Mouse (Mus musculus): ENCODE results near the gene Pbld2. TPM values are rescaled to one million over a fixed set of nuclear protein-coding genes. Genes with fewer than 3 reads are reported as not detected.

Pbld2 gene
- 5.0 and 6.1 TPM in 2 replicates for polyA plus RNA-seq (2015; fragmentation: Nextera tagmentation; extraction: Ambion mirVana)

DNA sequence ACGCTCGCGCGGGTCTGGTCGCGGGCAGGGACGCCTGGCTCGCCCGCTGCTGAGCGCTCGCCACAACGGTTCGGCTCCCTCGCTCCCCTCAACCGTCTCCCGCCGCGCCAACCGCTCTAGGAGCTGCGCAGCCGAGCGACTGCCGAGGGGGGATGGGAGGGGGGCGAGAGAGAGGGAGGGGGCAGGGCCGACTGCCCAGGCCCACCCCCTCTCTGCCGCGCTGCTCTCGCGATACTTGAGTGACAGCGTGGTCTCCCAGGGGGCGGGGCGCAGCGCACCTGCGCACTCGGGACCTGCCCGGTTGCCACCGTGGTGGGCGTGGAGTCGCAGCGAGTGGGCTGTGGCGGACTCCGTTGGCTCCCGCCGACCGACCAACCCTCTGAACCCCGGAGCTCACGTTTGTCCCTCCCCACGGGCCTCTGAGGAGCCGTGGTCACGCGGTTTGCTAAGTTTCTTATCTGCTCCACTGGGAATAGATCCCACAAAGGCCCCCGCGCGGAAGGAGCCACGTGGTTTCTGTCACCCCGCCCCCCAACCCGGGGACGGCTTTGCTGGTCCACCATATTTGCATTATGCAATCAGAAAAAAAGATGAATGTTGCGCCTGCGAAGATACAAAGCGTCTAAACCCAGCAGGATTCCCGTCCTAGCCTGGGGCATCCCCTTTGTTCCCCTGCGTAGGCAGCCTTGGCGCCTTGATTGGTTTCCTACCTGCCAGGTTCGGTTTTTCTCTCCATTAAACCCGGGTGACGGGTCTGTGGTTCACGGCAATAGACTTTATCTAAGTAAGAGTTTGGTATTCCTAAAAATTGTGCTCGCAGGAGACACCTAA is at the start of gene Pbld2, which contains the start of gene Hnrnph3:
TSS of gene Pbld2 (plus strand) at position 567 of the 831 bp plus-strand sequence.
TSS of gene Hnrnph3 (minus strand) at position 469 of the 831 bp plus-strand sequence.
- peaks cover 41% of the 10 kb centered on the region for H3K4me1 ChIP-seq (ENCODE audit: insufficient read depth, low read length)
- peak within 1 kb of the TSS; percentile 96 for H3K4me3 ChIP-seq (ENCODE audit: low read length)
- peak within 1 kb of the TSS; percentile 78 for H3K4me2 ChIP-seq (replicated peaks; ENCODE audit: low read depth, low read length)
- peak within 1 kb of the TSS; percentile 100 for H3K9ac ChIP-seq (replicated peaks; ENCODE audit: low read length)
- H3K9me3 ChIP-seq (ENCODE audit: low read length) = no peaks in the 10 kb centered on the region
- WGBS = under 1% methylated on average over 52 of the region's 69 CpGs
- ATAC-seq (ENCODE audit: low FRiP score, low TSS enrichment) = peak; percentile 96
- H3K36me3 ChIP-seq (ENCODE audit: insufficient read depth, low read length) = no peaks in the 10 kb centered on the region
- no peaks in the 10 kb centered on the region for H3K27me3 ChIP-seq (ENCODE audit: insufficient read depth, low read length)
- H3K27ac ChIP-seq (ENCODE audit: low read length) = peak within 1 kb of the TSS; percentile 100

DNA sequence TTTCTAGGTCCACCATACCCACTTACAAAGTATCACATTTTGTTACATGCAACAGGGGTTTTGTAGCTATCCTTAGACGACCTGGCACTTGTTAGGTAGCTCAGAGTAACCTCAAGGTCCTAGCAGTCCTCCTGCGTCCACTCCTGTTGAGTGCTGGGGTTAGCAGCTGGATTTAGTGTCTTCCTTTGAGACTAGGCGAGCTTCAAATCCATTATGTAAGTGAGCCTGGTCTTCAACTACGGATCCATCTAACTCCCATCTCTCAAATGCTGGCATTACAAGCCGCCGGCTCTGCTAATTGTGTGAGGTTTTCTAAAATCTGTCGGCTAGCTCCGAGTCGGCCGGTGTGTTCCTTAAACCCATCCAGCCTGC is 44.5 kb upstream of the Pbld2 start:
- H3K4me2 ChIP-seq (replicated peaks; ENCODE audit: low read depth, low read length) = peak overlapping the region; percentile 75
- H3K27ac ChIP-seq (ENCODE audit: low read length) = no peak overlapping the region
- H3K27me3 ChIP-seq (ENCODE audit: insufficient read depth, low read length) = no peaks in the 10 kb centered on the region
- 8% methylated on average over 10 of the region's 10 CpGs for WGBS
- H3K36me3 ChIP-seq (ENCODE audit: insufficient read depth, low read length) = peaks cover 12% of the 10 kb centered on the region
- peak overlapping the region; percentile 96 for H3K4me3 ChIP-seq (ENCODE audit: low read length)
- H3K9me3 ChIP-seq (ENCODE audit: low read length) = no peaks in the 10 kb centered on the region
- peaks cover 8% of the 10 kb centered on the region; the same call in 1 of the 2 replicates for H3K4me1 ChIP-seq (ENCODE audit: insufficient read depth, low read length)
- ATAC-seq (ENCODE audit: low FRiP score, low TSS enrichment) = no peak
- H3K9ac ChIP-seq (replicated peaks; ENCODE audit: low read length) = peak overlapping the region; percentile 92; the same call in 1 of the 2 replicates

DNA sequence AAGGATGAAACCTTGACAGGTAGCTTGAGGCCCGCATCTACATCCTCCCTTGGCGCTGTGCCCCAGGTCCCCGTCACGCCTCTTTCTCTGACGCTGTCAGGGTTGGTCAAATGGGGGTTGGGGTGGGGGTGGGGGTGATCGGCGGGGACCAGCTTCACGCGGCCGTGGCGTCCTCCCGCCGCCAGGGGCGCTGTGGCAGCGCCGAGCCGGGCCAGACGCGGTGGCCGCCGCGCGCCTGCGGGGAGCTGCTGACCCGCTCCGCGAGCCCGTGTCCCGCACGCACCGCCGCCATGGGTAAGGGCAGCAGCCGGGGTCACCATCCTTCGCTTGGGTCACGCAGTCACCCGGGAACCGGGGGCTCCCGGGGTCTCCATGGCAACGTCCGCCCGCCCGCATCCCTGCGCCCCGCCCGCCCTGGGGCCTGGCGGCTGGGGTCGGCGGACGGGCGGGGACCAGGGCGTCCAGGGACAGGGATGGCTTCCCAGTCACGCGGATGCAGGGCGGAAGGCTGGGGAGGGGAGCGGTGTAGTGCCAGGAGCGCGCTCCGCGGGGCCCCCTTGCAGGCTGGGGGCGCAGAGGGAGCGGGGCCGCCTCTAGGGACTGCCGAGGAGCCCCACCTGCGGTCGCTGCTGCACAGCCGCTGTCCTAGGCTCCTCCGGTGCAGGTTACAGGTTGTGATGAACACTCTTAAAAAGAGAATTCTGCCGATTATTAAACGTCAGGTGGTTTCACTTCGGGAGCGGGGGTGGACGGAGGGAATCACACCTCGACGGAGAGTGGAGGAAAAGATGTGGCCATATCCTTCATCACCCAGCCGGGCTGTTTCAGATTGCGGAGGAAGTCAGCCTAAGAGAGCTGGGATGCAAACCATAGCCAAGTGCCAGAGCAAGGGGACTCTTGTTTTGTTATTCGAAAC is 43.8 kb upstream of the Pbld2 start, which contains the start of gene Rufy2:
TSS of gene Rufy2 (plus strand) at position 185 of the 916 bp plus-strand sequence.
- no peaks in the 10 kb centered on the region for H3K9me3 ChIP-seq (ENCODE audit: low read length)
- peaks cover 8% of the 10 kb centered on the region; the same call in 1 of the 2 replicates for H3K4me1 ChIP-seq (ENCODE audit: insufficient read depth, low read length)
- peak within 1 kb of the TSS; percentile 73 for H3K27ac ChIP-seq (ENCODE audit: low read length)
- peak within 1 kb of the TSS; percentile 92 for H3K9ac ChIP-seq (replicated peaks; ENCODE audit: low read length)
- peak within 1 kb of the TSS; percentile 96 for H3K4me3 ChIP-seq (ENCODE audit: low read length)
- ATAC-seq (ENCODE audit: low FRiP score, low TSS enrichment) = peak; percentile 95
- 1% methylated on average over 67 of the region's 77 CpGs for WGBS
- H3K4me2 ChIP-seq (replicated peaks; ENCODE audit: low read depth, low read length) = peak within 1 kb of the TSS; percentile 75
- no peaks in the 10 kb centered on the region for H3K27me3 ChIP-seq (ENCODE audit: insufficient read depth, low read length)
- peaks cover 17% of the 10 kb centered on the region for H3K36me3 ChIP-seq (ENCODE audit: insufficient read depth, low read length)

DNA sequence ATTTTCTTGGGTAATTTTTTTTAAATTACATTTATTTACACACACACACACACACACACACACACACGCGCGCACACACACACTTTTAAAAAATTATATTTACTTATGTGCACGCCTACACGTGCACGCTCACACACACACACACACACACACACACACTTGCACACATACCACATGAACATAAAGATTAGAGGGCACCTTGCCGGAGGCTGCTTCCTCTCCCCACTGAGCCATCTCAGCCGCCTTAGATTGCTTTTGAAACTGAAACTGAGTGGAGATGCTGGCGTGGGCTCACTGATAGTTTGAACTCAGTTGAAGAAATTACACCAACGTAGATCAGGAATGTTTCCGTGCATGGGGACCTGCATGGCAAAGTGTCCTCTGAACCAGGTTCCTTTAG is 40.0 kb upstream of the Pbld2 start:
- 94% methylated on average over 11 of the region's 11 CpGs for WGBS
- no peak overlapping the region for H3K9ac ChIP-seq (replicated peaks; ENCODE audit: low read length)
- H3K27ac ChIP-seq (ENCODE audit: low read length) = no peak overlapping the region
- peaks cover 8% of the 10 kb centered on the region; the same call in 1 of the 2 replicates for H3K4me1 ChIP-seq (ENCODE audit: insufficient read depth, low read length)
- no peak overlapping the region for H3K4me2 ChIP-seq (replicated peaks; ENCODE audit: low read depth, low read length)
- H3K4me3 ChIP-seq (ENCODE audit: low read length) = no peak overlapping the region
- no peak for ATAC-seq (ENCODE audit: low FRiP score, low TSS enrichment)
- peaks cover 25% of the 10 kb centered on the region for H3K36me3 ChIP-seq (ENCODE audit: insufficient read depth, low read length)
- no peaks in the 10 kb centered on the region for H3K9me3 ChIP-seq (ENCODE audit: low read length)
- no peaks in the 10 kb centered on the region for H3K27me3 ChIP-seq (ENCODE audit: insufficient read depth, low read length)

DNA sequence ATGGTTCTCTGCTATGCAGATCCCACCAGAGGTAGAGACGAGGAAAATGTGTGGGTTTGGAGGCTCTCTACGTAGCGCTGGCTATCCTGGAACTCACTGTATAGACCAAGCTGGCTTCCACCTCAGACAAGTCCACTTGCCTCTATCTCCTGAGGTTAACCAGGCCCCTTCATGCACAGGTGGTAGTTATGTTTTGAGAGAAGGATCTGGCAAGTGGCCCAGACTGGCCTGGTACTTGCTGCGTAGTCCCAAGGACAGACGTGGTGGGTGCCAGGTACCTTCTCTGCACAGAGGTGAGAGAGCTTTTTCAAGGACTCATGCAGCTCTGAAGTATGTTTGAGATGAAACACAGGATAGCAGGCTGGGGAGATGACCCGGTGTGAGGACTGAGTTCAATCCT is 39.6 kb upstream of the Pbld2 start:
- WGBS = 95% methylated on average over 6 of the region's 6 CpGs
- Histone ChIP-seq H3K4me2 (replicated peaks; ENCODE audit: low read depth, low read length) (no peak overlapping the region), H3K4me3 (ENCODE audit: low read length) (no peak overlapping the region), H3K9ac (replicated peaks; ENCODE audit: low read length) (no peak overlapping the region), H3K27me3 (ENCODE audit: insufficient read depth, low read length) (no peaks in the 10 kb centered on the region), H3K27ac (ENCODE audit: low read length) (no peak overlapping the region), H3K9me3 (ENCODE audit: low read length) (no peaks in the 10 kb centered on the region), H3K4me1 (ENCODE audit: insufficient read depth, low read length) (peaks cover 8% of the 10 kb centered on the region; the same call in 1 of the 2 replicates), H3K36me3 (ENCODE audit: insufficient read depth, low read length) (peaks cover 29% of the 10 kb centered on the region)
- ATAC-seq (ENCODE audit: low FRiP score, low TSS enrichment) = no peak

DNA sequence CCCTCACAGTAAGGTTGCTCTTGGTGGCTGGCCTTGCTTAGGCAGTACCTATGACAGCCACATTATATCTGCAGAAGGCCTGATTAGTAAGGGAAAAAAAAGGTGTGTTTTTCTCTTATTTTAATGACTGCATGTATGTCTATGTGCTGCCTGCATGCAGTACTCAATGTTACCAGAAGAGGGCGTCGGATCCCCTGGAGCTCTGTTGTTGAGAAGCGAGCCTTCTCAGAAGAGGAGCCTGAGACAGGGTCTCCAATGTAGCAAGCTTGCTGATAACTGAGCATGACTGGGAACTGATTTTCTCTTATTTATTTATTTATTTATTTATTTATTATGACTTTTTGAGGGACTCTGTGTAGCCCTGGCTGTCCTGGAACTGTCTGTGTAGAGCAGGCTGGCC is 36.8 kb upstream of the Pbld2 start:
- no peaks in the 10 kb centered on the region for H3K9me3 ChIP-seq (ENCODE audit: low read length)
- no peak overlapping the region for H3K27ac ChIP-seq (ENCODE audit: low read length)
- no peak overlapping the region for H3K4me3 ChIP-seq (ENCODE audit: low read length)
- H3K36me3 ChIP-seq (ENCODE audit: insufficient read depth, low read length) = peaks cover 37% of the 10 kb centered on the region
- ATAC-seq (ENCODE audit: low FRiP score, low TSS enrichment) = no peak
- H3K4me1 ChIP-seq (ENCODE audit: insufficient read depth, low read length) = no peaks in the 10 kb centered on the region
- H3K9ac ChIP-seq (replicated peaks; ENCODE audit: low read length) = no peak overlapping the region
- no peak overlapping the region for H3K4me2 ChIP-seq (replicated peaks; ENCODE audit: low read depth, low read length)
- 39% methylated on average over 3 of the region's 3 CpGs for WGBS
- no peaks in the 10 kb centered on the region for H3K27me3 ChIP-seq (ENCODE audit: insufficient read depth, low read length)

DNA sequence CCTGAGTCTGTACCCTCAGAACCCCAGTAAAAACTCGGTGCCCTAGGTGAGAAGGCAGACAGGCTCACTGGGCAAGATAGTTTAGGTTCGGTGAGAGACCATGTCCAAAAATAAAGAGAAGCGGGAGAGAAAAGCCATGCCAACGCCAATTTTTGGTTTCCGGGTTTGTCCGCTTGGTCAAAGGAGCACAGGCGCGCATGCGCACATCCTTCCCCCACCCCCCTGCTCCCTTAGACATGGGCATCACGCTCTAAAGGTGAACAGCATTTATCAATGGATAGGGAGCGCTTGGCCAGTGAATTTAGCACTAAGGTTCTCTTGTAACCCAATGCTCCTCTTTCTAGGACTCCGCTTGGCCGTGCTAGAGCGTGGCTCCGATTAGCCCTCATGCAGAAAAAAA is 33.5 kb upstream of the Pbld2 start:
- ATAC-seq (ENCODE audit: low FRiP score, low TSS enrichment) = no peak

DNA sequence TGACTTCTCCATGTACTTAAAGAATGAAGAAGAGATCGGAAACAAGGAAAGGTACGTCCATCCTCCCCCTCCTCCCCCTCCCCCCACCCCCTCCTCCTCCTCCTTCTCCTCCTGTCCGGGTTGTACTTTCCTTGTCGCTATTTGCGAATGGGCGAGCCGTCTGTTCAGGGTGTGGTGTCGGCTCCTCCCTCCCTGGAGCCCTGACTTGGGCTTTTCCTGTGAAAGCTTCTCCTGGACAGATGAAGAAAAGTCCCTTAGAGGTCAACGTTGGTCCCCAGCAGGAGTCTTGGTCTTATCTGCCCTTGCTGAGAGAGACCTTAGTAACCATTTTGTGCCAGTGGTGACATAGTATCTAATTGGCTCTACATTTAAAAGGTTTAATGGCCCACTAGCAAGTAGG is 30.1 kb upstream of the Pbld2 start:
- Histone ChIP-seq H3K27ac (ENCODE audit: low read length) (no peak overlapping the region), H3K4me1 (ENCODE audit: insufficient read depth, low read length) (no peaks in the 10 kb centered on the region), H3K27me3 (ENCODE audit: insufficient read depth, low read length) (no peaks in the 10 kb centered on the region), H3K9me3 (ENCODE audit: low read length) (no peaks in the 10 kb centered on the region), H3K9ac (replicated peaks; ENCODE audit: low read length) (no peak overlapping the region), H3K4me3 (ENCODE audit: low read length) (no peak overlapping the region), H3K36me3 (ENCODE audit: insufficient read depth, low read length) (peaks cover 65% of the 10 kb centered on the region), H3K4me2 (replicated peaks; ENCODE audit: low read depth, low read length) (no peak overlapping the region)
- ATAC-seq (ENCODE audit: low FRiP score, low TSS enrichment) = no peak
- WGBS = 79% methylated on average over 6 of the region's 9 CpGs

More for the DNA sequence above, 33.5 kb upstream of the Pbld2 start:
- no peak overlapping the region for H3K9ac ChIP-seq (replicated peaks; ENCODE audit: low read length)
- no peak overlapping the region for H3K4me3 ChIP-seq (ENCODE audit: low read length)
- no peaks in the 10 kb centered on the region for H3K4me1 ChIP-seq (ENCODE audit: insufficient read depth, low read length)
- H3K9me3 ChIP-seq (ENCODE audit: low read length) = no peaks in the 10 kb centered on the region
- H3K27ac ChIP-seq (ENCODE audit: low read length) = no peak overlapping the region
- H3K36me3 ChIP-seq (ENCODE audit: insufficient read depth, low read length) = peaks cover 45% of the 10 kb centered on the region
- H3K27me3 ChIP-seq (ENCODE audit: insufficient read depth, low read length) = no peaks in the 10 kb centered on the region
- no peak overlapping the region for H3K4me2 ChIP-seq (replicated peaks; ENCODE audit: low read depth, low read length)
- 95% methylated on average over 15 of the region's 15 CpGs for WGBS

DNA sequence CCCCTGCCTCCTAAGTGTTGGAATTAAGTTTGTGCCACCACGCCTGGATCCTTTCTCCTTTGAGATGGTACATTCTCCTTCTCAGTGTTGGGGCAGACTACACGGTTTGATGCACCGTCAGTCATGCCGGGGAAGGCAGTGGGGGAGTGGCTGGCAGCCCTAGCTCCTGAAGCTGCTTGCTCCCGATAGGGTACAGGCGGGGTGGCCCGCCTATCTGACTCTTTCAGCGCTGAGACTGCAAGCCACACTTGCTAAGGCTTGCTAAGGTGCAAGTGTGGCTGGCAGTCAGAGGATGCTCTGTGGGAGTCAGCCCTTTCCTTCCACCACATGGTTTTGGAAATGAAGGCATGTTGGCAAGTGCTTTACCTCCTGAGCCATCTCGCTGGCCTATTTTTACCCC is 23.5 kb upstream of the Pbld2 start:
- H3K4me2 ChIP-seq (replicated peaks; ENCODE audit: low read depth, low read length) = no peak overlapping the region
- peak; percentile 85 for ATAC-seq (ENCODE audit: low FRiP score, low TSS enrichment)
- H3K9me3 ChIP-seq (ENCODE audit: low read length) = no peaks in the 10 kb centered on the region
- H3K4me3 ChIP-seq (ENCODE audit: low read length) = no peak overlapping the region
- no peaks in the 10 kb centered on the region for H3K27me3 ChIP-seq (ENCODE audit: insufficient read depth, low read length)
- H3K9ac ChIP-seq (replicated peaks; ENCODE audit: low read length) = no peak overlapping the region
- peaks cover 4% of the 10 kb centered on the region for H3K4me1 ChIP-seq (ENCODE audit: insufficient read depth, low read length)
- H3K36me3 ChIP-seq (ENCODE audit: insufficient read depth, low read length) = peaks cover 55% of the 10 kb centered on the region
- WGBS = 44% methylated on average over 9 of the region's 9 CpGs
- no peak overlapping the region for H3K27ac ChIP-seq (ENCODE audit: low read length)
